Mouse (Mus musculus) megakaryocyte, embryonic 14.5 days (primary cell): ENCODE measurements around the gene Mrgprx2. TPM values are rescaled to one million over a fixed set of nuclear protein-coding genes. Genes with fewer than 3 reads are reported as not detected.
"Not testable (repeated sequence)": the region's sequence is repeated elsewhere in the genome, so short reads cannot be mapped to it uniquely, and the experiment has no call there.

ENCODE experiments used
- H3K27me3 ChIP-seq: replicated peaks from 2 replicates; pipeline ENCODE3; 2012; ENCODE audit warnings: inconsistent platforms
- H3K36me3 ChIP-seq: replicated peaks from 2 replicates; pipeline ENCODE3; 2012; ENCODE audit warnings: low read length, inconsistent platforms, mixed read lengths
- H3K4me1 ChIP-seq: 2 replicates; pipeline ENCODE4 v1.6.1; 2012; ENCODE audit warnings: inconsistent platforms
- H3K4me3 ChIP-seq: replicated peaks from 2 replicates; pipeline ENCODE3; 2012; ENCODE audit warnings: moderate library complexity, mild to moderate bottlenecking, inconsistent platforms
- H3K9me3 ChIP-seq: 2 replicates; pipeline ENCODE4 v1.6.1; 2012; ENCODE audit warnings: inconsistent platforms
- FLI1 ChIP-seq: IDR thresholded peaks from 2 replicates; pipeline ENCODE4 v1.6.1; 2012; ENCODE audit warnings: low read length, inconsistent platforms, mixed read lengths
- GATA1 ChIP-seq: IDR thresholded peaks from 3 replicates; pipeline ENCODE4 v1.6.1; 2012; ENCODE audit warnings: mixed read lengths, low read length, inconsistent platforms, borderline replicate concordance
- polyA plus RNA-seq: library from polyadenylated mRNA; stranded (reverse); fragments of >175 nt; gene quantifications from 2 replicates; pipeline ENCODE4 v1.2.3, GENCODE M21; 2012; ENCODE audit warnings: low replicate concordance; ENCODE audit not compliant: insufficient read depth

Mrgprx2 gene
- polyA plus RNA-seq = not detected in 2 replicates

GRCm38 (mm10) chr7:48499221-48499620, at the start of gene Mrgprx2:
TSS of gene Mrgprx2 (minus strand) at chr7:48499321.
- H3K9me3 ChIP-seq = no peaks in the 10 kb centered on the region
- no peaks in the 10 kb centered on the region for H3K36me3 ChIP-seq
- no peaks in the 10 kb centered on the region for H3K27me3 ChIP-seq
- no peak within 1 kb of the TSS for H3K4me3 ChIP-seq
- peaks cover 3% of the 10 kb centered on the region; the same call in 1 of the 2 replicates for H3K4me1 ChIP-seq
- no peak for TF ChIP-seq GATA1
- no peak for TF ChIP-seq FLI1

- Histone ChIP-seq H3K36me3 (no peaks in the 10 kb centered on the region), H3K27me3 (no peaks in the 10 kb centered on the region)
- TF ChIP-seq GATA1 (no peak), FLI1 (no peak)
Measured at GRCm38 (mm10) chr7:48456242-48456641, 42.9 kb downstream of the Mrgprx2 start, which contains the start of gene Mrgprb1. TSS of gene Mrgprb1 (minus strand) at chr7:48456342.

GRCm38 (mm10) chr7:48436581-48436980, 62.5 kb downstream of the Mrgprx2 start:
- TF ChIP-seq FLI1 = no peak
- no peak for TF ChIP-seq GATA1
- Histone ChIP-seq H3K4me3 (no peak overlapping the region), H3K4me1 (no peaks in the 10 kb centered on the region), H3K27me3 (no peaks in the 10 kb centered on the region), H3K9me3 (peaks cover 3% of the 10 kb centered on the region; the same call in 1 of the 2 replicates), H3K36me3 (no peaks in the 10 kb centered on the region)

More at GRCm38 (mm10) chr7:48456242-48456641, 42.9 kb downstream of the Mrgprx2 start, which contains the start of gene Mrgprb1:
- Histone ChIP-seq H3K4me1 (no peaks in the 10 kb centered on the region), H3K9me3 (no peaks in the 10 kb centered on the region), H3K4me3 (no peak within 1 kb of the TSS)

- not testable (repeated sequence) for H3K4me1 ChIP-seq
Measured at GRCm38 (mm10) chr7:48435936-48436335, 63.2 kb downstream of the Mrgprx2 start.

More at GRCm38 (mm10) chr7:48435936-48436335, 63.2 kb downstream of the Mrgprx2 start:
- not testable (repeated sequence) for H3K36me3 ChIP-seq, H3K27me3 ChIP-seq, H3K9me3 ChIP-seq, H3K4me3 ChIP-seq

Other genes starting within 250 kb of the Mrgprx2 start
- gene Mrgprb8, start 110.8 kb downstream of the Mrgprx2 start, polyA plus RNA-seq = not detected in 2 replicates
- gene Mrgprb1, start 43.0 kb downstream of the Mrgprx2 start, polyA plus RNA-seq = not detected in 2 replicates
- gene Mrgprb2, start 58.8 kb upstream of the Mrgprx2 start, polyA plus RNA-seq = not detected in 2 replicates
- not detected in 2 replicates for gene Mrgprb3, start 144.5 kb upstream of the Mrgprx2 start, polyA plus RNA-seq